Mouse (Mus musculus) MEL (cell line): ENCODE data around the gene Gdf11. TPM values are rescaled to one million over a fixed set of nuclear protein-coding genes. Genes with fewer than 3 reads are reported as not detected.

Experiments
- DNase-seq: peaks from one replicate; pipeline ENCODE4 v3.0.0; 2011; ENCODE audit warnings: low read depth, low spot score
- H3K27ac ChIP-seq: 2 replicates; pipeline ENCODE4 v1.5.1; 2012; ENCODE audit warnings: low read depth, mild to moderate bottlenecking, control low read depth, low read length, moderate library complexity; ENCODE audit not compliant: control insufficient read depth
- H3K27me3 ChIP-seq, 2 experiments: fragments of 150-350 bp in 1 of 2; sonication (generic) in 1 of 2; 2 replicates each; pipeline ENCODE4 v1.6.1; 2012; ENCODE audit warnings: low read length in 2 of 2, mild to moderate bottlenecking in 2 of 2, improper control_type of control experiment in 1 of 2, moderate library complexity in 1 of 2; ENCODE audit not compliant: insufficient read depth in 2 of 2, control insufficient read depth in 1 of 2
- H3K36me3 ChIP-seq, 2 experiments: 2 replicates each; pipeline ENCODE4 v1.6.1; 2012 to 2014; ENCODE audit warnings: low read length in 2 of 2, improper control_type of control experiment in 1 of 2, inconsistent platforms in 1 of 2, mild to moderate bottlenecking in 1 of 2; ENCODE audit not compliant: insufficient read depth in 2 of 2, control insufficient read depth in 1 of 2
- H3K4me1 ChIP-seq, 2 experiments: fragments of 150-350 bp in 1 of 2; sonication (generic) in 1 of 2; 2 replicates each; pipeline ENCODE4 v1.6.1; 2012; ENCODE audit warnings: low read length in 2 of 2, improper control_type of control experiment in 1 of 2, mild to moderate bottlenecking in 1 of 2; ENCODE audit not compliant: insufficient read depth in 2 of 2, control insufficient read depth in 1 of 2
- H3K4me3 ChIP-seq, 2 experiments: fragments of 150-350 bp in 1 of 2; sonication (generic) in 1 of 2; 2 replicates each; pipeline ENCODE4 v1.5.1; 2012; ENCODE audit warnings: low read depth in 2 of 2, low read length in 2 of 2, mild to moderate bottlenecking in 2 of 2, moderate library complexity in 2 of 2, control low read depth in 1 of 2, improper control_type of control experiment in 1 of 2; ENCODE audit not compliant: control insufficient read depth in 1 of 2, insufficient read depth in 1 of 2
- H3K79me2 ChIP-seq: 2 replicates; pipeline ENCODE4 v1.6.1; 2012; ENCODE audit warnings: mild to moderate bottlenecking, low read length, moderate library complexity; ENCODE audit not compliant: control insufficient read depth, poor library complexity, insufficient read depth
- H3K9ac ChIP-seq: 2 replicates; pipeline ENCODE4 v1.6.1; 2012; ENCODE audit warnings: low read depth, mild to moderate bottlenecking, control low read depth, low read length, moderate library complexity; ENCODE audit not compliant: control insufficient read depth, poor library complexity, severe bottlenecking
- H3K9me3 ChIP-seq: fragments of 150-350 bp; sonication (generic); replicated peaks from 2 replicates; pipeline ENCODE4 v1.6.1; 2012; ENCODE audit warnings: mild to moderate bottlenecking, low read length, improper control_type of control experiment, moderate library complexity; ENCODE audit not compliant: insufficient read depth
- BHLHE40 ChIP-seq: IDR thresholded peaks from 2 replicates; pipeline ENCODE4 v1.6.1; 2012; ENCODE audit warnings: low read depth, mild to moderate bottlenecking, inconsistent platforms, low read length, improper control_type of control experiment, borderline replicate concordance
- CHD2 ChIP-seq: IDR thresholded peaks from 2 replicates; pipeline ENCODE4 v1.6.1; 2011; ENCODE audit warnings: low read length, improper control_type of control experiment
- CTCF ChIP-seq, 3 experiments: IDR thresholded peaks in 2 of 3; conservative IDR thresholded peaks in 1 of 3; 2 replicates each; pipeline ENCODE4 v1.5.1; 2011 to 2012; ENCODE audit warnings: low read length in 3 of 3, low read depth in 2 of 3, mild to moderate bottlenecking in 2 of 3, improper control_type of control experiment in 1 of 3, inconsistent platforms in 1 of 3, mixed read lengths in 1 of 3, moderate library complexity in 1 of 3; ENCODE audit not compliant: control insufficient read depth in 1 of 3, insufficient read depth in 1 of 3, poor library complexity in 1 of 3, severe bottlenecking in 1 of 3
- E2F4 ChIP-seq: IDR thresholded peaks from 2 replicates; pipeline ENCODE4 v1.6.1; 2011; ENCODE audit warnings: low read depth, low read length, improper control_type of control experiment, borderline replicate concordance
- ELF1 ChIP-seq: IDR thresholded peaks from 2 replicates; pipeline ENCODE4 v1.6.1; 2014; ENCODE audit warnings: low read depth, mild to moderate bottlenecking, inconsistent platforms, low read length, improper control_type of control experiment, moderate library complexity
- EP300 ChIP-seq, 2 experiments: IDR thresholded peaks; 2 replicates each; pipeline ENCODE4 v1.6.1; 2011; ENCODE audit warnings: improper control_type of control experiment in 2 of 2, low read length in 2 of 2, low read depth in 1 of 2, mild to moderate bottlenecking in 1 of 2
- ETS1 ChIP-seq: IDR thresholded peaks from 2 replicates; pipeline ENCODE4 v1.6.1; 2012; ENCODE audit warnings: low read depth, mild to moderate bottlenecking, inconsistent platforms, low read length, improper control_type of control experiment, moderate library complexity
- HCFC1 ChIP-seq: IDR thresholded peaks from 2 replicates; pipeline ENCODE4 v1.6.1; 2012; ENCODE audit warnings: low read depth, mild to moderate bottlenecking, inconsistent platforms, low read length, improper control_type of control experiment, moderate library complexity
- MAFK ChIP-seq: IDR thresholded peaks from 2 replicates; pipeline ENCODE4 v1.6.1; 2011; ENCODE audit warnings: low read depth, mild to moderate bottlenecking, low read length, improper control_type of control experiment, borderline replicate concordance
- MEF2A ChIP-seq: IDR thresholded peaks from 2 replicates; pipeline ENCODE4 v1.6.1; 2014; ENCODE audit warnings: low read depth, mild to moderate bottlenecking, inconsistent platforms, low read length, improper control_type of control experiment; ENCODE audit not compliant: poor library complexity, insufficient replicate concordance, severe bottlenecking; ENCODE audit errors: extremely low read depth
- MXI1 ChIP-seq: IDR thresholded peaks from 2 replicates; pipeline ENCODE4 v1.6.1; 2011; ENCODE audit warnings: mild to moderate bottlenecking, low read depth, low read length, improper control_type of control experiment
- MYC ChIP-seq: IDR thresholded peaks from 2 replicates; pipeline ENCODE4 v1.6.1; 2011; ENCODE audit warnings: low read depth, mild to moderate bottlenecking, low read length, improper control_type of control experiment, moderate library complexity
- NELFE ChIP-seq: IDR thresholded peaks from 2 replicates; pipeline ENCODE4 v1.6.1; 2011; ENCODE audit warnings: low read depth, low read length, improper control_type of control experiment
- NRF1 ChIP-seq: IDR thresholded peaks from 2 replicates; pipeline ENCODE4 v1.6.1; 2014; ENCODE audit warnings: low read depth, mild to moderate bottlenecking, inconsistent platforms, low read length, improper control_type of control experiment, moderate library complexity; ENCODE audit not compliant: poor library complexity, insufficient read depth, severe bottlenecking
- POLR2A ChIP-seq, 2 experiments: IDR thresholded peaks; 2 replicates each; pipeline ENCODE4 v1.6.1; 2011 to 2012; ENCODE audit warnings: low read length in 2 of 2, mild to moderate bottlenecking in 2 of 2, control low read depth in 1 of 2, improper control_type of control experiment in 1 of 2, low read depth in 1 of 2, moderate library complexity in 1 of 2; ENCODE audit not compliant: control insufficient read depth in 1 of 2, insufficient read depth in 1 of 2, poor library complexity in 1 of 2
- POLR2AphosphoS5 ChIP-seq: IDR thresholded peaks from 2 replicates; pipeline ENCODE4 v1.6.1; 2012; ENCODE audit warnings: low read depth, borderline replicate concordance, mild to moderate bottlenecking, inconsistent platforms, low read length, moderate library complexity, mixed read lengths
- SIN3A ChIP-seq: IDR thresholded peaks from 2 replicates; pipeline ENCODE4 v1.6.1; 2012; ENCODE audit warnings: low read length, improper control_type of control experiment, inconsistent platforms
- SMC3 ChIP-seq: IDR thresholded peaks from 2 replicates; pipeline ENCODE4 v1.6.1; 2011; ENCODE audit warnings: low read depth, low read length, improper control_type of control experiment
- TAL1 ChIP-seq: IDR thresholded peaks from 2 replicates; pipeline ENCODE4 v1.6.1; 2012; ENCODE audit warnings: mild to moderate bottlenecking, inconsistent platforms, low read length, moderate library complexity, mixed read lengths
- TCF12 ChIP-seq: IDR thresholded peaks from 2 replicates; pipeline ENCODE4 v1.6.1; 2014; ENCODE audit warnings: low read depth, mild to moderate bottlenecking, inconsistent platforms, low read length, improper control_type of control experiment, moderate library complexity
- UBTF ChIP-seq: IDR thresholded peaks from 2 replicates; pipeline ENCODE4 v1.6.1; 2012; ENCODE audit warnings: low read depth, mild to moderate bottlenecking, inconsistent platforms, low read length, improper control_type of control experiment, moderate library complexity, borderline replicate concordance; ENCODE audit not compliant: insufficient read depth
- USF1 ChIP-seq: IDR thresholded peaks from 2 replicates; pipeline ENCODE4 v1.6.1; 2014; ENCODE audit warnings: low read depth, mild to moderate bottlenecking, inconsistent platforms, low read length, improper control_type of control experiment, moderate library complexity
- USF2 ChIP-seq, 2 experiments: IDR thresholded peaks; 2 replicates each; pipeline ENCODE4 v1.6.1; 2011 to 2012; ENCODE audit warnings: improper control_type of control experiment in 2 of 2, low read length in 2 of 2, borderline replicate concordance in 1 of 2, inconsistent platforms in 1 of 2, low read depth in 1 of 2, mild to moderate bottlenecking in 1 of 2; ENCODE audit not compliant: insufficient read depth in 1 of 2
- ZMIZ1 ChIP-seq: IDR thresholded peaks from 2 replicates; pipeline ENCODE4 v1.6.1; 2012; ENCODE audit warnings: low read depth, mild to moderate bottlenecking, inconsistent platforms, low read length, improper control_type of control experiment, moderate library complexity
- ZNF384 ChIP-seq: IDR thresholded peaks from 2 replicates; pipeline ENCODE4 v1.6.1; 2012; ENCODE audit warnings: low read depth, mild to moderate bottlenecking, inconsistent platforms, low read length, improper control_type of control experiment
- polyA plus RNA-seq, 2 experiments: library from polyadenylated mRNA; stranded (reverse) in 1 of 2; unstranded in 1 of 2; fragments of >175 nt in 1 of 2; fragments of >200 nt in 1 of 2; gene quantifications; 2 replicates each; pipeline versions ENCODE4 v1.2.1 to v1.2.4; 2012; ENCODE audit warnings: low replicate concordance in 2 of 2, low read depth in 1 of 2; ENCODE audit not compliant: insufficient read length in 2 of 2, insufficient read depth in 1 of 2, missing spikeins in 1 of 2
- total RNA-seq: library from RNA; depleted of rRNA; stranded (reverse); fragments of 300-350 nt; gene quantifications from 2 replicates; pipeline ENCODE4 v1.2.3, GENCODE M21; 2012

Gdf11 gene
- total and polyA plus RNA-seq, 3 experiments: 2.3 to 2.8 TPM; not detected in 1

DNA sequence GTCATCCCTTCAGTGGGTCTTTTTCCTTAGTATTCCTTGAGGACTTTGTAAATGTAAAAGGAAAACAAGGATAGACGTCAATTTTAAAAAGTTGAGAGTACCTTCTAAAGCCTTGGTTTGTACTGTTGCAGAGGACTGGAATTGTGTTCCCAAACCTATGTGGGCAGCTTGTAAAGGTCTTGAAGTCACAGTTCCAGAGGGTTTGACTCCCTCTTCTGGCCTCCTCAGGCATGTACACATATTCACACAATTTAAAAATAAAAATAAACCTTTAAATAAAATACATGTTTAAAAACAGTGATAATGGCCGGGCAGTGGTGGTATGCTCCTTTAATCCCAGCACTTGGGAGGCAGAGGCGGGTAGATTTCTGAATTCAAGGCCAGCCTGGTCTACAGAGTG, 25.5 kb downstream of the Gdf11 start (continued):
- no peak for TF ChIP-seq USF2 (IDR thresholded peaks at IDR 0.05; ENCODE audit: borderline replicate concordance in 1 of 2, insufficient read depth in 1 of 2, low read depth in 1 of 2, low read length in 2 of 2)

DNA sequence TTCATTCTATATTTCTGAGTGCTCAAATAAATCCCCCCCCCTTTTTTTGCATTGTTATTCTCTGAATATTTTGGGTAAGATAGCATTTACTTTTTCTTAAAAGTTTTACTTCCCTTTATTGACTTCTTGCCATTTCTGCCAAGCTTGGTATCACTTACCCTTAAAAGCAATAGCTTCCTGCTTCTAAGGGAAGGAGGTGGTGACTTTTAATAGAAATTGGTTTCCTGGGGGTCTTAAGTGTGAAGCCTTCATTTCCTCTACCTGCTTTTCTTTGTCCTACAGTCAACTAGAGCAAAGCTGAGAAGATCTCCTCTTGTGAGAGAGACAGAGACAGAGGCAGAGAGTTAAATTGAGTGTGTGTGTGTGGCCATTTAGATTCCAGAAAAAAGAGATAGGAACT, 30.3 kb downstream of the Gdf11 start:
- no peaks in the 10 kb centered on the region for H3K79me2 ChIP-seq
- no peaks in the 10 kb centered on the region for H3K27me3 ChIP-seq
- TF ChIP-seq MAFK (no peak), POLR2A (IDR thresholded peaks at IDR 0.05; ENCODE audit: control insufficient read depth in 1 of 2, insufficient read depth in 1 of 2, low read depth in 1 of 2, low read length in 2 of 2, poor library complexity in 1 of 2) (no peak), UBTF (no peak), SIN3A (no peak), TAL1 (no peak), MXI1 (no peak), NRF1 (no peak), SMC3 (no peak), CTCF (IDR thresholded peaks at IDR 0.05 in 2 of 3, conservative IDR thresholded peaks at IDR 0.05 in 1 of 3; ENCODE audit: control insufficient read depth in 1 of 3, insufficient read depth in 1 of 3, low read depth in 2 of 3, low read length in 3 of 3, poor library complexity in 1 of 3, severe bottlenecking in 1 of 3) (no peak), MEF2A (no peak), POLR2AphosphoS5 (no peak), ZMIZ1 (no peak), ELF1 (no peak), BHLHE40 (no peak), CHD2 (no peak), TCF12 (no peak)
- H3K4me3 ChIP-seq: no peak overlapping the region
- H3K9me3 ChIP-seq: no peaks in the 10 kb centered on the region
- H3K36me3 ChIP-seq: peaks cover 6 to 37% of the 10 kb centered on the region in 2 experiments
- peaks cover 0 to 2% of the 10 kb centered on the region in 2 experiments; a peak in 2 of 4 replicates for H3K4me1 ChIP-seq
- H3K9ac ChIP-seq: no peak overlapping the region
- H3K27ac ChIP-seq: no peak overlapping the region
- no peak for DNase-seq

DNA sequence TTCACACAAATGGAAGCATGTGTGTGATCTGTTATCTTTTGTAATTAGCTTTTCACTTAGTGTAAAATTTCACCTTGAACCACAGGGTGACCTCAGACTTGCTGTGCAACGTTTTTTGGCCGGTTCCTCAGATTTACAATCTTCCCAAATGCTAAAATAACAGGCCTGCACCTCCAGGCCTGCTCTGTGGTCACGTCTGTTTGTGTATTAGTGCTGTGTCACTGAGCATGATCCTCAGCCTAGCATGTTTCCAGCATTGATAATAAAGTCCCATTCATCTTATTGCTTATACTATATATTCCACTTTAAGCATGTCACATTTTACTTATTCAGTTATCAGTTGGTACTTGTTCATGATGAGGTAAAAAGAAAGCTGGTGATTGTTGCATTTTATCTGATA, 41.2 kb downstream of the Gdf11 start:
- TF ChIP-seq ETS1 (no peak), HCFC1 (no peak), NRF1 (no peak), USF1 (no peak), MXI1 (no peak), UBTF (no peak), USF2 (IDR thresholded peaks at IDR 0.05; ENCODE audit: borderline replicate concordance in 1 of 2, insufficient read depth in 1 of 2, low read depth in 1 of 2, low read length in 2 of 2) (no peak), NELFE (no peak), EP300 (IDR thresholded peaks at IDR 0.05; ENCODE audit: low read depth in 1 of 2, low read length in 2 of 2) (no peak), ZNF384 (no peak), MYC (no peak), E2F4 (no peak), POLR2A (IDR thresholded peaks at IDR 0.05; ENCODE audit: control insufficient read depth in 1 of 2, insufficient read depth in 1 of 2, low read depth in 1 of 2, low read length in 2 of 2, poor library complexity in 1 of 2) (no peak), MAFK (no peak), TAL1 (no peak), CHD2 (no peak)
- no peak for DNase-seq
- Histone ChIP-seq H3K4me1 (no peaks in the 10 kb centered on the region; a peak in 1 of 4 replicates), H3K4me3 (no peak overlapping the region), H3K27ac (no peak overlapping the region), H3K79me2 (no peaks in the 10 kb centered on the region), H3K36me3 (peaks cover 3 to 61% of the 10 kb centered on the region in 2 experiments), H3K9me3 (no peaks in the 10 kb centered on the region), H3K27me3 (no peaks in the 10 kb centered on the region), H3K9ac (no peak overlapping the region)
